Comparison of ENCODE assay signal across 10 mouse cellular contexts in the genomic region with DNA sequence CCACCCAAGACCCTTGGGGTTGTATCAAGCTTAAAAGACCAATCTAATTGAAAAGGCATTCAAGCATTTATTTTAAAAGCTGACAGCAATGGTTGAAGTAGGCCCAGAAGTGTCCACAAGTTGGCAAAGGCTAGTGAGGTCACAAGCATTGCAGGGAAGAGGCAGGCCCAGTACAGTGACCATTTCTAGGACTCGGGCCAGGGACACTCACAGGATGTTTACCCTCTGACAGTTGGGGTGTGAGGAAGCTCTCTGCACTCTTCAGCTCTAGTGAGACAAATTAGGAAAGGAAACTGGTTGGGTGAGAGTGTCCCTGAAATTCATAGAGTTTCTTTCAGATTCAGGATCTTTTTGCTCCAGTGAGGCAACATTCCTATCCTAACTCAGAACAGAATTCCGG.
DNase-seq lines count a peak whose midpoint lies in the region; ATAC-seq and TF ChIP-seq lines count a peak whose summit lies in the region.
"Had no signal": no experiment of that assay in that cellular context is flagged by ENCODE, and none has a peak within 500 bp of the region (broad histone marks: within the 10 kb centered on the region; RNA-seq: fewer than 3 reads in every experiment).

No protein-coding gene starts in this region.

- TF ChIP-seq CTCF in bone marrow macrophage, adult 2 months (IDR thresholded peaks at IDR 0.05; ENCODE audit: low read depth, low read length), result no peak
- peak; percentile 9 for TF ChIP-seq CTCF in lung, postnatal 0 days (IDR thresholded peaks at IDR 0.05)

- no peaks in the 10 kb centered on the region for H3K9me3 ChIP-seq in intestine, embryonic 16.5 days (ENCODE audit: control insufficient read depth, low read length)
- H3K9me3 ChIP-seq in lung, postnatal 0 days (ENCODE audit: low read length), result no peaks in the 10 kb centered on the region
- H3K9me3 ChIP-seq in forebrain, embryonic 15.5 days, result no peaks in the 10 kb centered on the region
- no peaks in the 10 kb centered on the region for H3K9me3 ChIP-seq in midbrain, embryonic 11.5 days (ENCODE audit: control insufficient read depth, low read length)
- H3K9me3 ChIP-seq: megakaryocyte, embryonic 14.5 days had no signal

- peak overlapping the region; percentile 95 for H3K27ac ChIP-seq in bone marrow macrophage, adult 2 months (ENCODE audit: insufficient read depth, low read depth, low read length)
- H3K27ac ChIP-seq in intestine, embryonic 16.5 days (ENCODE audit: low read length), result 0 out of 2 replicates have a peak overlapping the region, but pooled peaks have one; percentile 7
- peak overlapping the region; percentile 16 for H3K27ac ChIP-seq in lung, postnatal 0 days (ENCODE audit: low read length)
- no peak overlapping the region for H3K27ac ChIP-seq in forebrain, embryonic 15.5 days (replicated peaks)
- no peak overlapping the region for H3K27ac ChIP-seq in midbrain, embryonic 11.5 days (ENCODE audit: low read depth, low read length)

- no peaks in the 10 kb centered on the region for H3K27me3 ChIP-seq in intestine, embryonic 16.5 days (replicated peaks; ENCODE audit: control insufficient read depth, insufficient read depth, low read length)
- H3K27me3 ChIP-seq in lung, postnatal 0 days (replicated peaks; ENCODE audit: insufficient read depth, low read length), result no peaks in the 10 kb centered on the region
- H3K27me3 ChIP-seq in forebrain, embryonic 15.5 days, result no peaks in the 10 kb centered on the region
- no peaks in the 10 kb centered on the region for H3K27me3 ChIP-seq in midbrain, embryonic 11.5 days (ENCODE audit: control insufficient read depth, insufficient read depth, low read length)
- H3K27me3 ChIP-seq: megakaryocyte, embryonic 14.5 days had no signal

- intact Hi-C loops in left cerebral cortex, postnatal 4 days (cut with DNase I), result no loop called here

- no peak overlapping the region for H3K4me2 ChIP-seq in intestine, embryonic 16.5 days (ENCODE audit: low read depth, low read length)
- H3K4me2 ChIP-seq in lung, postnatal 0 days (replicated peaks; ENCODE audit: low read depth, low read length), result no peak overlapping the region
- H3K4me2 ChIP-seq in forebrain, embryonic 15.5 days (replicated peaks), result no peak overlapping the region
- no peak overlapping the region for H3K4me2 ChIP-seq in midbrain, embryonic 11.5 days

- peak; percentile 39 for DNase-seq in left cerebral cortex, postnatal 4 days
- DNase-seq in left cerebral cortex, adult 8-10 months (ENCODE audit: low spot score in 2 of 2), result no peak
- DNase-seq in lung, postnatal 0 days (ENCODE audit: low spot score), result peak; percentile 91
- no peak for DNase-seq in midbrain, embryonic 11.5 days (ENCODE audit: low spot score, missing footprints)

- no peak overlapping the region for H3K9ac ChIP-seq in intestine, embryonic 16.5 days (ENCODE audit: low read depth, low read length)
- H3K9ac ChIP-seq in lung, postnatal 0 days (replicated peaks; ENCODE audit: low read depth), result no peak overlapping the region
- no peak overlapping the region for H3K9ac ChIP-seq in forebrain, embryonic 15.5 days (replicated peaks)
- H3K9ac ChIP-seq in midbrain, embryonic 11.5 days (ENCODE audit: low read length), result no peak overlapping the region

- H3K4me1 ChIP-seq in bone marrow macrophage, adult 2 months (ENCODE audit: control insufficient read depth, insufficient read depth, low read length), result peaks cover 60% of the 10 kb centered on the region
- H3K4me1 ChIP-seq in intestine, embryonic 16.5 days (ENCODE audit: control insufficient read depth, insufficient read depth, low read length), result peaks cover 40% of the 10 kb centered on the region
- H3K4me1 ChIP-seq in lung, postnatal 0 days (ENCODE audit: insufficient read depth, low read depth, low read length), result no peaks in the 10 kb centered on the region; the same call in 1 of the 2 replicates
- no peaks in the 10 kb centered on the region for H3K4me1 ChIP-seq in forebrain, embryonic 15.5 days
- H3K4me1 ChIP-seq in midbrain, embryonic 11.5 days (ENCODE audit: control insufficient read depth, insufficient read depth, low read length), result no peaks in the 10 kb centered on the region

- no peak overlapping the region for H3K4me3 ChIP-seq in bone marrow macrophage, adult 2 months (ENCODE audit: insufficient read depth, low read length)
- H3K4me3 ChIP-seq in intestine, embryonic 16.5 days (ENCODE audit: low read length), result no peak overlapping the region
- no peak overlapping the region for H3K4me3 ChIP-seq in lung, postnatal 0 days (ENCODE audit: low read depth, low read length)
- H3K4me3 ChIP-seq in forebrain, embryonic 15.5 days, result no peak overlapping the region
- H3K4me3 ChIP-seq in midbrain, embryonic 11.5 days (ENCODE audit: low read depth, low read length), result no peak overlapping the region
- H3K4me3 ChIP-seq: erythroblast, embryonic 14.5 days; megakaryocyte, embryonic 14.5 days had no signal

- ATAC-seq in intestine, embryonic 16.5 days, result peak; percentile 49
- ATAC-seq in lung, postnatal 0 days, result peak; percentile 94
- no peak for ATAC-seq in forebrain, embryonic 15.5 days (replicated peaks)
- ATAC-seq in midbrain, embryonic 11.5 days (ENCODE audit: low FRiP score), result no peak
- ATAC-seq in CD4-positive, CD25-positive, alpha-beta regulatory T cell, adult 4 months, result no peak

- no peaks in the 10 kb centered on the region; the same call in 1 of the 2 replicates for H3K36me3 ChIP-seq in intestine, embryonic 16.5 days (ENCODE audit: control insufficient read depth, insufficient read depth, low read length)
- 0 out of 2 replicates have a peak, but pooled peaks cover 8% of the 10 kb centered on the region for H3K36me3 ChIP-seq in lung, postnatal 0 days (ENCODE audit: insufficient read depth, low read length)
- peaks cover 24% of the 10 kb centered on the region for H3K36me3 ChIP-seq in forebrain, embryonic 15.5 days
- H3K36me3 ChIP-seq in midbrain, embryonic 11.5 days (ENCODE audit: control insufficient read depth, insufficient read depth, low read length), result 0 out of 2 replicates have a peak, but pooled peaks cover 2% of the 10 kb centered on the region

- no peak for TF ChIP-seq POLR2A in bone marrow macrophage, adult 2 months (IDR thresholded peaks at IDR 0.05; ENCODE audit: borderline replicate concordance, low read depth, low read length)

- TF ChIP-seq EP300 in lung, postnatal 0 days (IDR thresholded peaks at IDR 0.05), result peak; percentile 94

- WGBS in intestine, embryonic 16.5 days, result 55% methylated on average over 2 of the region's 2 CpGs
- 21% methylated on average over 2 of the region's 2 CpGs for WGBS in lung, postnatal 0 days
- WGBS in forebrain, embryonic 15.5 days, result 89% methylated on average over 2 of the region's 2 CpGs
- 83% methylated on average over 2 of the region's 2 CpGs for WGBS in midbrain, embryonic 11.5 days

Comparison
In these comparisons a context has a peak if more than half of its experiments do, and no peak if none do; other contexts are left out.
1. DNase-seq: peak in left cerebral cortex, postnatal 4 days (single experiment) and lung, postnatal 0 days (single experiment); none in left cerebral cortex, adult 8-10 months (0 of 2) and midbrain, embryonic 11.5 days (single experiment).
2. H3K27ac ChIP-seq: peak in bone marrow macrophage, adult 2 months (single experiment), intestine, embryonic 16.5 days (single experiment) and lung, postnatal 0 days (single experiment); none in forebrain, embryonic 15.5 days (single experiment) and midbrain, embryonic 11.5 days (single experiment).
3. ATAC-seq: peak in intestine, embryonic 16.5 days (single experiment) and lung, postnatal 0 days (single experiment); none in forebrain, embryonic 15.5 days (single experiment), midbrain, embryonic 11.5 days (single experiment) and CD4-positive, CD25-positive, alpha-beta regulatory T cell, adult 4 months (single experiment).